Comparison of ENCODE assay signal across 8 mouse cellular contexts in genomic region chr17:55944866-55945682, GRCm38 (mm10). TPM values are rescaled to one million over a fixed set of nuclear protein-coding genes. Genes with fewer than 3 reads are reported as not detected.
A peak's percentile ranks its signal among the peaks of the same experiment; 100 is the strongest.
DNase-seq lines count a peak whose midpoint lies in the region; ATAC-seq and TF ChIP-seq lines count a peak whose summit lies in the region.
"Not testable (repeated sequence)": the region's sequence is repeated elsewhere in the genome, so short reads cannot be mapped to it uniquely, and the experiment has no call there.

No protein-coding gene starts in this region.

- TF ChIP-seq CTCF in brain, embryonic 14.5 days (IDR thresholded peaks at IDR 0.05; ENCODE audit: borderline replicate concordance, extremely low read depth, insufficient read depth, insufficient read length), result not testable (repeated sequence)

- H3K9me3 ChIP-seq in heart, embryonic 14.5 days (ENCODE audit: control insufficient read depth, low read length); liver, embryonic 13.5 days (replicated peaks); stomach, embryonic 15.5 days: not testable (repeated sequence)

- peak overlapping the region; percentile 40 to 44 for H3K4me3 ChIP-seq in heart, embryonic 14.5 days (ENCODE audit: control insufficient read depth in 1 of 2, insufficient read depth in 1 of 2, low read depth in 1 of 2, low read length in 2 of 2)
- peak overlapping the region; percentile 67 for H3K4me3 ChIP-seq in liver, embryonic 13.5 days (replicated peaks)
- H3K4me3 ChIP-seq in stomach, embryonic 15.5 days (replicated peaks), result peak overlapping the region; percentile 54

- TF ChIP-seq POLR2A in brain, embryonic 14.5 days (IDR thresholded peaks at IDR 0.05; ENCODE audit: borderline replicate concordance, extremely low read depth, insufficient read depth, insufficient read length, poor library complexity, severe bottlenecking), result peak; percentile 17; the same call in 1 of the 2 replicates

- WGBS in heart, embryonic 14.5 days, result under 1% methylated on average over 55 of the region's 56 CpGs
- WGBS in liver, embryonic 13.5 days (ENCODE audit: insufficient replicate concordance), result under 1% methylated on average over 56 of the region's 56 CpGs
- WGBS in stomach, embryonic 15.5 days, result under 1% methylated on average over 56 of the region's 56 CpGs

- H3K27ac ChIP-seq in heart, embryonic 14.5 days (replicated peaks in 1 of 2; ENCODE audit: control insufficient read depth in 1 of 2, insufficient read depth in 1 of 2, low read depth in 2 of 2, low read length in 2 of 2), result peak overlapping the region; percentile 90 to 92
- H3K27ac ChIP-seq in liver, embryonic 13.5 days, result peak overlapping the region; percentile 93
- peak overlapping the region; percentile 96 for H3K27ac ChIP-seq in stomach, embryonic 15.5 days

- not testable (repeated sequence) for H3K4me1 ChIP-seq in heart, embryonic 14.5 days (ENCODE audit: control insufficient read depth in 2 of 2, insufficient read depth in 2 of 2, low read length in 2 of 2); stomach, embryonic 15.5 days
- H3K4me1 ChIP-seq in liver, embryonic 13.5 days (replicated peaks), result peaks cover 20% of the 10 kb centered on the region

- not testable (repeated sequence) for H3K36me3 ChIP-seq in heart, embryonic 14.5 days (ENCODE audit: control insufficient read depth, insufficient read depth, low read length); liver, embryonic 13.5 days; stomach, embryonic 15.5 days

- peak; percentile 97 for ATAC-seq in heart, embryonic 14.5 days (ENCODE audit: insufficient number of reproducible peaks, insufficient read depth, low FRiP score, low read depth)
- ATAC-seq in liver, embryonic 13.5 days (ENCODE audit: low read depth), result peak; percentile 97
- peak; percentile 97 for ATAC-seq in stomach, embryonic 15.5 days (ENCODE audit: insufficient read depth, low FRiP score, low read depth)

- H3K27me3 ChIP-seq in heart, embryonic 14.5 days (ENCODE audit: control insufficient read depth, insufficient read depth, low read length); liver, embryonic 13.5 days; stomach, embryonic 15.5 days (replicated peaks): not testable (repeated sequence)

- DNase-seq in CD4-positive helper T cell, adult 2 months (ENCODE audit: low read depth, low spot score), result peak; percentile 84
- peak; percentile 88 for DNase-seq in brain, embryonic 14.5 days (ENCODE audit: low read depth)
- peak; percentile 34 for DNase-seq in fibroblast of lung, adult 2 months (ENCODE audit: low read depth)
- DNase-seq in kidney, postnatal 14 days, result peak; percentile 95
- DNase-seq in liver, embryonic 13.5 days, result peak; percentile 78
- DNase-seq in natural killer cell, adult 2 months (ENCODE audit: low spot score in 2 of 2), result peak; percentile 78 to 85

- peak overlapping the region; percentile 80 for H3K4me2 ChIP-seq in heart, embryonic 14.5 days (ENCODE audit: low read length)
- peak overlapping the region; percentile 83 for H3K4me2 ChIP-seq in liver, embryonic 13.5 days
- peak overlapping the region; percentile 81 for H3K4me2 ChIP-seq in stomach, embryonic 15.5 days

- peak overlapping the region; percentile 73 for H3K9ac ChIP-seq in heart, embryonic 14.5 days (ENCODE audit: low read length)
- peak overlapping the region; percentile 78 for H3K9ac ChIP-seq in liver, embryonic 13.5 days
- H3K9ac ChIP-seq in stomach, embryonic 15.5 days, result peak overlapping the region; percentile 60

RNA-seq across cellular contexts. Expression of gene Zfp119b, which starts 4.2 kb away (rescaled TPM):
- polyA plus RNA-seq in brain, embryonic 14.5 days (2012; rRNA removed), result 2.6 and 3.4 TPM in 2 replicates
- 4.5 and 5.1 TPM in 2 replicates for polyA plus RNA-seq in heart, embryonic 14.5 days (2014; fragmentation: Nextera tagmentation; extraction: Ambion mirVana)
- 2.4 and 2.6 TPM in 2 replicates for polyA plus RNA-seq in liver, embryonic 13.5 days (2015; fragmentation: Nextera tagmentation; extraction: Ambion mirVana)
- 6.1 and 6.9 TPM in 2 replicates for polyA plus RNA-seq in stomach, embryonic 15.5 days (2015; fragmentation: Nextera tagmentation; extraction: Ambion mirVana)

RNA-seq across cellular contexts. Expression of gene Ebi3, which starts 7.4 kb away (rescaled TPM):
- polyA plus RNA-seq in brain, embryonic 14.5 days (2012; rRNA removed), result 3.7 and 3.8 TPM in 2 replicates
- 1.0 and 1.3 TPM in 2 replicates for polyA plus RNA-seq in heart, embryonic 14.5 days (2014; fragmentation: Nextera tagmentation; extraction: Ambion mirVana)
- polyA plus RNA-seq in liver, embryonic 13.5 days (2015; fragmentation: Nextera tagmentation; extraction: Ambion mirVana), result 4.6 and 5.0 TPM in 2 replicates
- polyA plus RNA-seq in stomach, embryonic 15.5 days (2015; fragmentation: Nextera tagmentation; extraction: Ambion mirVana), result 4.1 TPM in 2 replicates

RNA-seq across cellular contexts. Expression of gene Yju2, which starts 13.8 kb away (rescaled TPM):
- 12.8 and 15.4 TPM in 2 replicates for polyA plus RNA-seq in brain, embryonic 14.5 days (2012; rRNA removed)
- 8.9 and 13.5 TPM in 2 replicates for polyA plus RNA-seq in heart, embryonic 14.5 days (2014; fragmentation: Nextera tagmentation; extraction: Ambion mirVana)
- 11.4 and 12.7 TPM in 2 replicates for polyA plus RNA-seq in liver, embryonic 13.5 days (2015; fragmentation: Nextera tagmentation; extraction: Ambion mirVana)
- 22.0 and 24.8 TPM in 2 replicates for polyA plus RNA-seq in stomach, embryonic 15.5 days (2015; fragmentation: Nextera tagmentation; extraction: Ambion mirVana)

RNA-seq across cellular contexts. Expression of gene Shd, which starts 25.2 kb away (rescaled TPM):
- polyA plus RNA-seq in brain, embryonic 14.5 days (2012; rRNA removed), result 207 and 264 TPM in 2 replicates
- polyA plus RNA-seq in heart, embryonic 14.5 days (2014; fragmentation: Nextera tagmentation; extraction: Ambion mirVana), result 7.1 and 7.3 TPM in 2 replicates
- 0.22 and 0.34 TPM in 2 replicates for polyA plus RNA-seq in liver, embryonic 13.5 days (2015; fragmentation: Nextera tagmentation; extraction: Ambion mirVana)
- 10.4 and 11.1 TPM in 2 replicates for polyA plus RNA-seq in stomach, embryonic 15.5 days (2015; fragmentation: Nextera tagmentation; extraction: Ambion mirVana)

RNA-seq across cellular contexts. Expression of gene Fsd1, which starts 41.2 kb away (rescaled TPM):
- 130 and 155 TPM in 2 replicates for polyA plus RNA-seq in brain, embryonic 14.5 days (2012; rRNA removed)
- 1.6 and 1.8 TPM in 2 replicates for polyA plus RNA-seq in heart, embryonic 14.5 days (2014; fragmentation: Nextera tagmentation; extraction: Ambion mirVana)
- polyA plus RNA-seq in liver, embryonic 13.5 days (2015; fragmentation: Nextera tagmentation; extraction: Ambion mirVana), result 0.56 and 0.69 TPM in 2 replicates
- polyA plus RNA-seq in stomach, embryonic 15.5 days (2015; fragmentation: Nextera tagmentation; extraction: Ambion mirVana), result 9.8 and 11.7 TPM in 2 replicates

Comparison
In these comparisons a context has a peak if more than half of its experiments do, and no peak if none do; other contexts are left out.
1. Peak in every context shown above with its lines: DNase-seq, ATAC-seq, H3K4me3 ChIP-seq and H3K27ac ChIP-seq.
2. DNase-seq: peak in every context shown above with its lines; median percentile 95 in kidney, postnatal 14 days; 88 in brain, embryonic 14.5 days; 84 in CD4-positive helper T cell, adult 2 months; 82 in natural killer cell, adult 2 months; 78 in liver, embryonic 13.5 days; 34 in fibroblast of lung, adult 2 months.